Mouse (Mus musculus): ENCODE results near the gene Cd300lf. TPM values are rescaled to one million over a fixed set of nuclear protein-coding genes. Genes with fewer than 3 reads are reported as not detected.
A peak's percentile ranks its signal among the peaks of the same experiment; 100 is the strongest.

Cd300lf gene
- total RNA-seq, 2 experiments from 2014 or later, result 0.69 to 1.0 TPM

GRCm38 (mm10) chr11:115106638-115107037 lies 27.2 kb downstream of the Cd300lf start:
- no peak for DNase-seq

GRCm38 (mm10) chr11:115104769-115105563 lies 28.8 kb downstream of the Cd300lf start:
- no peak for DNase-seq

GRCm38 (mm10) chr11:115103470-115104413 lies 30.1 kb downstream of the Cd300lf start:
- DNase-seq, result no peak

GRCm38 (mm10) chr11:115102116-115102515 lies 31.7 kb downstream of the Cd300lf start:
- no peak for DNase-seq

GRCm38 (mm10) chr11:115101615-115102051 lies 32.2 kb downstream of the Cd300lf start:
- DNase-seq, result peak in 1 of 2 experiments; percentile 10

- no peak for DNase-seq
Observed at GRCm38 (mm10) chr11:115100741-115101140, 33.1 kb downstream of the Cd300lf start.

- no peak for DNase-seq
Observed at GRCm38 (mm10) chr11:115100032-115100621, 33.7 kb downstream of the Cd300lf start.

GRCm38 (mm10) chr11:115099241-115099840 lies 34.5 kb downstream of the Cd300lf start:
- DNase-seq, result no peak

GRCm38 (mm10) chr11:115098203-115098932 lies 35.4 kb downstream of the Cd300lf start:
- DNase-seq, result no peak

- DNase-seq, result no peak
Observed at GRCm38 (mm10) chr11:115092140-115092539, 41.7 kb downstream of the Cd300lf start.

- peak; percentile 38 to 57 for DNase-seq
Observed at GRCm38 (mm10) chr11:115091362-115091901, 42.4 kb downstream of the Cd300lf start, which contains the start of gene Rab37. Gene Rab37 (plus strand): TSS chr11:115091431.

- DNase-seq, result no peak
Observed at GRCm38 (mm10) chr11:115089853-115090252, 43.9 kb downstream of the Cd300lf start.

GRCm38 (mm10) chr11:115086213-115086612 lies 47.6 kb downstream of the Cd300lf start:
- DNase-seq, result no peak

- no peak for DNase-seq
Observed at GRCm38 (mm10) chr11:115085064-115085463, 48.7 kb downstream of the Cd300lf start.

GRCm38 (mm10) chr11:115084595-115084994 lies 49.2 kb downstream of the Cd300lf start:
- DNase-seq, result no peak

- DNase-seq, result peak; percentile 68 to 79
Observed at GRCm38 (mm10) chr11:115083376-115084139, 50.2 kb downstream of the Cd300lf start.

- no peak for DNase-seq
Observed at GRCm38 (mm10) chr11:115082196-115082595, 51.6 kb downstream of the Cd300lf start.

GRCm38 (mm10) chr11:115081373-115081772 lies 52.4 kb downstream of the Cd300lf start:
- DNase-seq, result no peak

GRCm38 (mm10) chr11:115080886-115081285 lies 52.9 kb downstream of the Cd300lf start:
- DNase-seq, result peak; percentile 48 to 54

- DNase-seq, result no peak
Observed at GRCm38 (mm10) chr11:115078680-115079079, 55.1 kb downstream of the Cd300lf start.

Data from adrenal gland, postnatal 36 days (tissue).